13 mouse cellular contexts compared by ENCODE assay signal in genomic region chr2:102226274-102226673, GRCm38 (mm10).
"Had no signal": no experiment of that assay in that cellular context is flagged by ENCODE, and none has a peak within 500 bp of the region (broad histone marks: within the 10 kb centered on the region; RNA-seq: fewer than 3 reads in every experiment).

No protein-coding gene starts in this region.

- H3K4me2 ChIP-seq: liver, embryonic 13.5 days; midbrain, embryonic 13.5 days had no signal

- H3K27ac ChIP-seq: liver, embryonic 13.5 days; macrophage; midbrain, embryonic 13.5 days had no signal

- H3K9ac ChIP-seq: liver, embryonic 13.5 days; midbrain, embryonic 13.5 days had no signal

- H3K4me3 ChIP-seq: liver, embryonic 13.5 days; midbrain, embryonic 13.5 days had no signal

- H3K4me1 ChIP-seq: liver, embryonic 13.5 days had no signal

- DNase-seq: kidney, adult 18-20 months; kidney, adult 9 months; kidney, postnatal 14 days; kidney, postnatal 4 days; liver, embryonic 13.5 days; lung, adult 2 months; lung, postnatal 14 days; thymus, adult 2 months; thymus, postnatal 14 days; thymus, postnatal 4 days had no signal

- H3K36me3 ChIP-seq: liver, embryonic 13.5 days; midbrain, embryonic 13.5 days had no signal

- H3K9me3 ChIP-seq: liver, embryonic 13.5 days; midbrain, embryonic 13.5 days had no signal

- H3K27me3 ChIP-seq: liver, embryonic 13.5 days; midbrain, embryonic 13.5 days had no signal

- ATAC-seq: midbrain, embryonic 13.5 days; midbrain, embryonic 16.5 days had no signal
